Mouse (Mus musculus) kidney, adult 11 months (tissue): ENCODE measurements around the gene Itgb5.

ENCODE experiments used
- DNase-seq: peaks from one replicate; pipeline ENCODE4 v3.0.0; 2022

Gene Itgb5

DNA sequence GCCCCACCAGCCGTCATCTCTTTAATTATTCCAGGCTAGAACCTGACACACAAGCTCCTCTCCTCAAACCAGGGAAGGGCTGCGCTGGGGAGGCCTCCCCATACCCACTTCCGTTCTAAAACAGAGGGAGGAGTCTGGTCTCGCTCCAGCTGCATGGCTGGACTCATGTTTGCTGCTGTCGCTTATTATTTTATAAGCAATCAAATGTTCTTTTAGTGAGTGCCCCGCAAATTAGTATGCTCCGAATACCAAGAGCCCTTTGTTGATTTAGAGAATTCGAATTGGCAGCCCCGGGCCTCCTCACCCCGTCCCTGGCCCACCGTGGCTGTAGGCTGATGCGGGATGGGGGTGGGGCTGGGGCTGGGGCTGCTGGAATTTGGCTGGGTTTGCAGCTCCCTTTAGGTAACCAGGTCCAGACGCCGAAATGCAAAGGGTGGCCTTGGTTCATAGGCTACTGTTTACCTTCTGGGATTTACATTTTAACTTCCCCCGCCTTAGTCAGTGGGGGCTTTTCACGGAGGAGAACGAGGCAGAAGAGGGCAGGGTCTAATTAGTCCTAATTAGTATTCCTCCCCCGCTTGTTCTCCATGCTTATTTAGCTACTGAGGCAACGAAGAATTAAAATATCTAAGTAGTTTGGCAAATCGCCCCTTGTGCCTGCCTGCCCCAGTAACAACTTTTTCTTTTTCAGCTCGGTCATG lies 3.4 kb downstream of the Itgb5 start:
- DNase-seq: no peak

DNA sequence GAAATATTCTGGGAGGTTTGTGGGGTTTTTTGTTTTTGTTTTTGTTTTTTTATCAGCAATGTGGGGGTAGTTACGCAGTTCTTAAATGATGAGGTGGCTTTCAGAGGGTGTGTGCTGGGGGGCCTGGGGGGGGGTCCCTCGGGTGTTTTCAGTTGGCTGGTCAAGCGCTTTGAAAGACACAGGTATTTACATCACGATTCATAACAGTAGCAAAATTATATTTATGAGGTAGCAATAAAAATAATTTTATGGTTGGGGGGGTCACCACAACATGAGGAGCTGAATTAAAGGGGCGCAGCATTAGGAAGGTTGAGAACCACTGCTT lies 3.9 kb downstream of the Itgb5 start:
- no peak for DNase-seq

DNA sequence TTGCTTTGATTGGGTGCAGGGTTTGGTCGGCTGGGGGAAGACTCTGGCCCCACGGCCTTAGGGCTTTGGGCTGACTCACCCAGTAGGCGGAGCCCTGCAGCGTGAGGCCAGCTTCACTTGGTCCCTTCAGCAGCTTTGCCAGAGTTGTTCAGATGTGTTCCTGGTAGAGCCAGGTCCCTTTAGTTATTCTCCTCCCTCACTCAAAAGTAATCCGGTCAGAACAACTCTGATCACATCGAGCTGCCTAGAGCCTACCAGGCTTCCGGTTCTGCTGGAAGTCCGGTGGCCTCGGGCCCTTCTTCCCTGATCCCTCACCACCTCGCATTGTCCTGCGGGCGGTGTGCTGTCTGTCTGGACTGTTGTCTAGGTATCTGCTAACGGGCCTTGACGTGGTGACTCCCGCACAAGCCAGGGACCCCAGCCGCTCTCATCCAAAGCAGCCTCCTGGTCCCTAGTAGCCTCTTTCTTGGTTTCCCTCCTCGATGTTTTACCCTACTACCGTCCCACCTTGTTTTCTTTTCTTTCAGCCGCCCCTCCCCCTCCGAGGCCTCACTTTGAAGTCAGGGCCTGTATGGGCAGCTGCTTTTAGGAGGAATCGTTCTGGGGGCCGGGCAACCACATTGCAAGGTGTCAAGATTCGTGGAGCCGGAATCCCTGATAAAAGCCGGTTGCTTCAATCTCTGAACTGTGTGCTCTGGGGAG lies 4.5 kb downstream of the Itgb5 start:
- peak; percentile 56 for DNase-seq

DNA sequence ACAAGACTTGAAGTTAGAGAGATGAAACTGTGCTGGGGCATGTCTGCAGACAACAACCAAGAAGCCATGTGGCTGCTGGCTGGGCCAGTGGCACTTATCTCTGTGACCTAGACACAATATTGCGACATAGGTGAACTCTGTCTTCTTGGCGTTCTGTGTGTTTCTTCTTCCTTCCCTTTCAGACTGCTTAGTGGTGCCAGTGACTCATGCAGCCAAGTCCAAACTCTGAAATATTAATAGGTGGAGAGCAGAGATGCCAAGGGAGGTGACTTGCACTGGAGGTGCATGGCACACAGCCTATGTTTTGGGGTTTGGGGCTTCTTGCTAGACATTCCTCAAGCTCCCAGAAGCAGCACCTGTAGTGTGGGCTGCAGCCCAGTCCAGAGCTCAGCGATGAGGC lies 7.2 kb downstream of the Itgb5 start:
- peak; percentile 29 for DNase-seq

DNA sequence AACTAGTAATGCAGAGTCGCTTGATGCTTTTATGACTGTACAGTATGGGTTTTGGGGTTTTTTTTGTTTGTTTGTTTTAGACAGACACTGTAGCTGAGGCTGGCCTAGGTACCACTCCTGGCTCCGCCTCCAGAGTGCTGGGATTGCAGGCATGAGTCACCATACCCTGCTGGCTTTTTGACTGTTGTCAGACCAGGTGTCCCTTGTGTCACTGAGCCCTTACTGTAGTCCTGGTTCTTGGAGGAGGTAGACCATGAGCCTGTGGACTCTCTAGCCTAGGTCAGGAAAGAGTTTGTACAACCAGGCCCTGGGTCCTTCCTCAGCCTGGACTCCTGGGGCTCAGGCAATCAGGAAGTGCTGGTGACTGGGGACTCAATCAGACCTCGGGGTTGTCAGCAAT lies 7.7 kb downstream of the Itgb5 start:
- DNase-seq: no peak

DNA sequence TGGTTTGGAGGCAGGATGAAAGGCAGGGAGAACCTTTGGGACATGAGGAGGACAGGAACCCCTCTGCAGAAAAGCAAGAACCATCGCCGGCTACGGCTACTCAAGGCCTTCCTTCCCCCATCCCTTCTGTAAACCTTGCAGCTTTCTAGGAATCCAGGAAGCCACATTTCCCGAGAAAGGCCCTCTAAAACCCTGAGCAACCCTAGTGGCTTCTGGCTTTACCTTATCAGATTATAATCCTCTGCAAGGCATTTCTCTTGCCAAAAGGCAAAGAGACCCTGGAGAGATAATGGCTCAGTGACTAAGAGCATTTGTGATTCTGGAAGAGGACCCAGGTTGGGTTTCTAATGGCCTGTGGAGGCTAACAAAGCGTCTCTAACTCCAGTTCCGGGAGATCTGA lies 11.2 kb downstream of the Itgb5 start:
- no peak for DNase-seq

DNA sequence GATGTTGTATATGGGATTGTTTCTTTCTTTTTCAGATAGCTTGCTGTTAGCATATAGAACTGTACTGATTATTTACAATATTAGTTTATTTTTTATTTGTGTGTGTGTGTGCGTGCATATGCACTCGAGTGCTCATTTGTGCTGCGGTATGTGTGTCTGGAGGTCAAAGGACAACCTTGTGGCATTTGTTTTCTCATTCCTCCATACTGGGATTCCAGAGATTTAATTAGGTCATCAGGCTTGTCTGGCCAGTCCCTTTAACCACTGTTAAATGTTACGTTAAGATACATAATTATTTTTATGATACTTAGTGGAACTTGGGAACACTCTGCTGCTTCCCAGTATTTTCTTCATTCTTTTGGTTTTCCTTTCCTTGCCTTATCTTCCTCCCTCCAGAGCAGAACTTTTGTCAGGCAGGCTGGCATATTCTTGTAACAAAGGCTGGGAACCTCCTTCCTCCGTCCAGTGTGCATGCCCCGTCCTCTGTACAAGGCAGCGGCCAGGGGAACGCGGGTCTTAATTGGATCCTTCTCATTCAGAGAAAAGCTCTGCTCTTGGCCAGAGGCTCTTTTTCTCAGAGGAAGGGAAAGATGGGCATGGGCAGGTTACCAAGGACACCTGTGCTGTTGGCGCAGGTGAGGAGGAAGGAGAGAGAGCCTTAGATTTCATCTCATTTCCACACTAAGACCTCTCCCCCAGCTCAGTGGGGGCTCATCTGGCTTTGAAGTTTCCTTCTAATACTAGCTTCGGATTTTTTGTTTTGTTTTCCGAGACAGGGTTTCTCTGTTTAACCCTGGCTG lies 12.8 kb downstream of the Itgb5 start:
- no peak for DNase-seq

DNA sequence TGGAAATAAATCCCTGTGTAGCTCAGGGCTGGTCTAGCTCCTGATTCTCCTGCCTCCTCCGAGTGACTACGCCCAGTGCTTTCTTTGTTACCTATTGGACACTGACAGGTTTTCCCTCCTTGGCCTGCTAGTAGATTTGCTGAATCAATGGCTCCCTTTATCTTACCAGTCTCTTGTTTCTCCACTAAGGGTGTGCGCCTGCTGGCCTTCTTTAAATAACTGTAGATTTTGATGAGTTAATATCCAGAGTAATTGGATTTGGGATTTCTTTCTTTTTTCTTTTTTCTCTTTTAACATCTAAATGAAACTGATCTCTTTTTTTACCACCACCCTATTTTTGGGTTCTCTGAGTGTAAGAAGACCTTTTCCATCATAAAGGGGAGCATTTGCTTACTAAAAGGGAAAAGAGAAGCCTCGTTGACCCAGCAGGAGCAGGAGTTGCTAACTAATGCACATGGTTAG lies 14.7 kb downstream of the Itgb5 start:
- no peak for DNase-seq

DNA sequence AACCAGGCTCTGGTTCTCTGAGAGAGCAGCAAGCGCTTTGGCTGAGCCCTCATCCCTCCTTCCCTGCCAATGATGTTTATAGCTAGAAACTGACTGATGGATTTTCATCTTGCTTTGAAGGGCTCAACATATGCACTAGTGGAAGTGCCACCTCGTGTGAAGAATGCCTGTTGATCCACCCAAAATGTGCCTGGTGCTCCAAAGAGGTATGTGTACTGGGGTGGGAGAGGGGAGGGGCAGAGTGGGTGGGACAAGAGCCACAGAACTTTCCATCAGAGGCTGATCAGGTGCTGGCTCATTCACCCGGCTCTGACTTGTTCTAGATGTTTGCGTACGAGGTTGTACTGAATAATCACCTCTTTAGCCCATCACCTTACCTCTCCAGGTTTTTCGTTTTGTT lies 15.4 kb downstream of the Itgb5 start:
- DNase-seq: no peak

DNA sequence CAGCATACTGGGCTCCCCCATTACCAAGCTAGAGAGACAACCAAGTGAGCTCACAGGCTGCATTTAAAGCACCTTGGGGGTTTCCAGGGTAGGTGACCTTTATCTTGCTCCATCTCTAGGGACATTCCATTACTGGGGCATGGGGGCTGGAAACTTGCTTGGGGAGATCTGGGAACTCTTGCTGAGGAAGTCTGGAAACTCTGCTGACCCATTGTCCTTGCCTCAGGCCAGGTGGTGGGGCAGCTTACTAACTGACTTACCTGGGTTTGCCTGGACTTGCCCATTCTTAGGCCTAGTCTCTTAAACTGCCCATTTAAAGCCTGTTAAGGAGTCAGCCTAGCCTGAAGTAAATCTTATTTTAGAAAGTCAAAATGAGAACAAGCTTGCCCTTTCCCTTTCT lies 23.8 kb downstream of the Itgb5 start:
- peak; percentile 69 for DNase-seq

DNA sequence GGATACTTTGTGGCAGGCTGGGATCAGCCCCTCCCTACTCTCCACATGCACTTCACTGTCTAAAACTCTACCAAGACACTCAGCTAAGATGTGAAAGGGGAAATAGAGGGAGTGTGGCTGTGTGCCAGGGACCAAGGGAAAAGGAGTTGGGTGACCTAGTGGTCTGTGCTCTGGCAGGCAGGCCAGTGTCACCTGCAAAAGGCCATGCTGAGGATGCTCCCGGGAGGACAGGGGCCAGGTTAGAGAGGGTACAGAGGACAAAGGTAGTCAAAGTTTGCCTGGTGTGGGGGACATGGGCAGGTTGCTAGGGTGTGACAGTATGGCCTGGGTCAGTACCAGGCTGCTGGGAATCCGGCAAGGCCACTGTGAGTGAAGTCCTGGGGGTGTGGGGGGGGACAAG lies 29.3 kb downstream of the Itgb5 start:
- DNase-seq: no peak

DNA sequence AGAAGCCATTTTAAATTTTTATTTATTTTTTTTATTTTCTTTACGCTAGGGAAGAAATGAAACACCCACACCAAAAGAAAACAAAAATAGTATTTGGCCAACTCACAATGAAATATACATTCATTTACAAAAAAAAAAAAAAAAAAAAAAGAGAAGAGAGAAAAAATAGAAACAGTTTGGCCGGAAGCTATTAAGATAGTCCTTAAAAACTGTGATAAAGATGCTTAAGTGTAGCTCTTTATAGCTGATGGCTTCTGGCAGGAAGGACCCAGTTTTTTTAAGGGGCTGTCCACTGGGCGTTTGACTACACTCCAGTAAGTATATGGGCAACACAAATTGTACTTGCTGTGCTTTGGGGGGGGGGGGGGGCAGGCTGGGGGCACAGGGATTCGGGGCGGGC lies 29.9 kb downstream of the Itgb5 start:
- no peak for DNase-seq

DNA sequence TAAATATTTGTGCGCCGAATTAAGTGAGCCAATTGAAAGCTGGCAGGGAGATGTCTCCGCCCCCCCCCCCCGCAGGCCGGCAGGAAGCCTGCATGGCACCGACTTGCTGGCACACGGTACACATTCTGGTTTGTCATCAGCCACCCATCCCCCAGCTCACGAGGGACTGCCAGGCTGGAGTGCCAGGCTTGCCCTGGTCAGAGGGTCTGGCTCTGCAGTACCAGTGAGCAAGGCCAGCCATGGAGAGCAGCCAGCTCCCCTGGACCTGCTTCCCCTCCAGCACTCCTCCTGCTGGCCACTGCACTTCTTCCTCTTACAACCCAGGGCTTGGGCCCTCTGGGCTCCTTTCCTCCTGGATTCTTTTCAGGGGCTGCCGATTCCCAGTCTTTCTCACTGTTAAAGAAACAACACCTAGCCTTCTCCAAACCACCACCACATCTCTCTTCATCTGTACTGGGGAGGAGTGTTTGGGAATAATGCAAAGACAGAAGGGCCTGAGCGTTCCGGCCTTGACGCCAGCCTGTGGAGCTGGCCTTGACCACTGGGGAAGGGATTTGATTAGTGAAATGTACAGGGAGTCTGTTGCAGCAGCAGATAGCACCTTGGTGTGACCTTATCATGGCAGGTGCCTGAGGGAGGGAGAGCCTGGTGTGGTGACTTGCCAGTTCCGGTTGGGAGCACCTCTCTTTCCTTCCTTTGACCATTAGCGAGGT lies 30.7 kb downstream of the Itgb5 start:
- DNase-seq: peak; percentile 93

DNA sequence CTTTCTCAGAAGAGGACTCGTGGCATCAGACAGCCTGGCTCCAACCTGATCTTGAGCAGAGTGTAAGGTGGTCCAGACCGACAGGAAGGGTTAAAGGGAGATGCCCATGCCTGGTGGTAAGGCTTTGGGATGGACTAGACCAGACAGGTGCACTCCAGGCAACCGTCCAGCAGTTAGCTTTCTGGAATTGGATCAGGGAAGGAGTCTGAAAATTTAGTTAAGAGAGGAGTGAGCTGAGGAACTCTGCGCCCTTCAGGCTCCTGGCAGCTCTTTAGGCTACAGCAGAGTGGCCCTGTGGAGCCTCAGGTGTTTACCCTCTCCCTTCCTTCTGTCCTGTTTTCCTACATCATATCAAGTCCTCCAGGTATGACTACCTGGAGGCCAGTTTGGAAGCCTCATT lies 32.9 kb downstream of the Itgb5 start:
- DNase-seq: no peak

DNA sequence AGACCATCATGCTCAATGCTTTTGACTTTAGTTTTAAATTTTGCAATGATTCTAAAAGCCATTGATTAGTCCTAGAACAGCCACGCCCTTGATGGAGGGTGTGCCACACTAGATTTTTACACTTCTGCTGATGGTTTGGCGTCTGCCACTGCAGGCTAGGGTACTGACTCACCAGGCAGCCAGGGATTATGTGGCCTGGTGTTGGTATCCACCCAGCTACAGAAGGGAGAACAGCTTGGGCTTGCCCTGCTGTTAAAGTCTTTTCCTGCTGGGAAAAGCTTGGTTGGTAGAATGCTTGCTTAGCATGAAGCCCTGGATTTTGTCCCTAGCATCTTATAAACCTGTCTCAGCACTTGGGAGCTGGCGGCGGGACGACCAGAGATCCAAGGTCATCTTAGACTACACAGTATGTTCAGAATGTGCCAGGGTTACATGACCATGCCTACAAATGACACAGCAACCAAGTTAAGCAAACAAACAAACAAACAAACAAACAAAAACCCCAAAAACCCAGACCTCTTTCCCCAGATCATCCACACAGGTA lies 33.8 kb downstream of the Itgb5 start:
- peak; percentile 65 for DNase-seq

DNA sequence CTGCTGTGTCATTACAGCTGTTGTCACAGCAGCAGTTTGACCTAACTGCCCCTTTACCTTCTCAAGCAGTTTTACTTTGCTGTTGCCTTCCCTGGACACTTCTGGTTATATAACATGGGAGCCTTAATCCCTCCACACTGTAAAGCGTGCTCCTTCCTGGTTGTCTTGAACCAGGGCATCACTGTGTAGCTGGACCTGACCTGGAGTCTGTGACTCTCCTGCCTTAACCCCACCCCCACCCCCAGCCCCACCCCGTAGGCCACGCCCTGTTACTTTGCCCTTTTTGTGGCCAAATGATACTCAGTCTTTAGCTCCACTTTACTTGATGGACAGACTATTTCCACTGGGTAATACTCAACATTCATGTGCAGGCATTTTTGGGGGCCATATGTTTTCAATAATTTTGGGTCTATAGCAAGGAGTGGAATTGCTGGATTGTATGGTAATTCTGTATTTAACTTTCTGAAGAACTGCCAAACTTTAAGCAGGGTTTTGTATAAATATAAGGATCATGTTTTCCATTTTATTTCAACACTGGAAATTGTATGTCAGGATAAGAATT lies 40.8 kb downstream of the Itgb5 start:
- DNase-seq: no peak

DNA sequence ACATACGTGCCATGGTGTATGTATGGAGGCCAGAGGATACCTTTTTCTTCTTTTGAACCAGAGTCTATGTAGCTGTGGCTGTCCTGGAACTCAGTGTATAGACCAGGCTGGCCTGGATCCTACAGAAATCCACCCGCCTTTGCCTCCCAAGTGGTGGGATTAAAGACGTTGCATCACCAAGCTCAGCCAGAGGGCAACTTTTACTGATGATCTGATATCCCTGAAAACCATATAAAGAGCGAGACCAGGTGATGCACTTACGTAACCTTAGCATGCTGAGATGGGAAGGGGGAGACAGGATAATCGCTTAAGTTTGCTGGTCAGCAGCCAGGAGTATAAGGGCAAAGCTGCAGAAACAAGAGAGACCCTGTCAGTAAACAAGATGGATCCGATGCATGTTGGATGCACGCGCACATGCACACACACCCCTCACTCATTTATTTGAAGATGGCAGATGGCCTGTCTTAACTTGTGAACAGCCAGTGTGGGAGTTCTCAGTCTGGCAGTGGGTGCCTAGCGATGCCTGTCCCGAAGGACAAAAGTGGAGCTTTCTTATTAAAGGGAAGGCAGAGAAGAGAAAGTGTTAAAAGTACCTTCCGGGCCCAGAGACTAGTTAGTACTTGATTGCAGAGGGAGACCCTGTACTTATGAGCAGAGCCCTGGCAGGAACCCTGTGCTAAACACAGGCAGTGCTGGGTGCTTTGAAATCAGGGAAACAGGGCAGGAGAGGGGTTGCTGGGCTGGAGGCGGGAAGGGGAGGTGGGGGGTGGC lies 41.7 kb downstream of the Itgb5 start:
- no peak for DNase-seq

DNA sequence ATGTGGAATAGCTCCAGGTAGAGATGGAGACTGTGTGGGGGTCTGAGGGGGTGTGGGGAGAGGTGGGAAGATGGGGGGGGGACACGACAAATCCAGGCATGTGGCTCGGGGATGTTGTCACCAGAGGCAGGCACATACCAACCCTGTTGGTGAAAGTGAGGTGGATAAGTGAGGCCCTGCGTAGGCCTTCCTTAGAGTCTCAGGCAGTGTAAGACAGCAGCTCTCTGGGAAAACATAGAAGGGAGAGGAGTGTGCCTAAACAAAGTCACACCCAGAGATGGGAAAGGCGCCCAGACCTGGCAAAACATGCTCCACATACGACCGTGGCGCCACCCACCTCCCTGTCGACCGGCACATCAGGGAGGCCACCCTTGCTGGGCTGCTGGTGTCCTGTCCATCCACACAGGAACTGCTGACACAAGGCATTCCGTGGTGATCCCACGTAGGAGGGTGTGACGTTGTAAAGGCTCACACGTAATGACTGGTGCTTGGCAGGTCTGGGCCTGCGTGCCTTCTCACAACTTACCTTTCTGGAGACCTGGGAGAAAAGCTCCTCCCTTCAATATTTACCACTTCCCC lies 42.5 kb downstream of the Itgb5 start:
- DNase-seq: no peak

DNA sequence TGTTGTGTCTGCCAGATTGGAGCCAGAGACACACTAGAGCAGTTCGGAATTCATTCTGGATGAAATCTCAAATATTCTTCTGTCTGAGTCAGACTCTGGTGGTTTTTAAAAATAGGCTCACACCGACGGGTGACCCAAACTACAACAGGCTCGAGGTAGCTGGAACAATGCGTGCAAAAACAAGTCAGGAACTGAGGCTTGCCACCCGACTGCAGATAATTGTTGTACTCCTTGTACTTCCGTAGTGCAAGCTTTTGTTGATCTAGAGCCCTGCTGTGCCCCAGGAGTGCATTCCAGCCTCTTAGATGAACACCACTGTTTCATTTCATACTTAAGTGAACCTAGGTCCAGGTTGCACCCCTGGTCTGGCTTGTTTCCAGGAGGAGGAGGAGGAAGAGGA lies 43.8 kb downstream of the Itgb5 start:
- no peak for DNase-seq

DNA sequence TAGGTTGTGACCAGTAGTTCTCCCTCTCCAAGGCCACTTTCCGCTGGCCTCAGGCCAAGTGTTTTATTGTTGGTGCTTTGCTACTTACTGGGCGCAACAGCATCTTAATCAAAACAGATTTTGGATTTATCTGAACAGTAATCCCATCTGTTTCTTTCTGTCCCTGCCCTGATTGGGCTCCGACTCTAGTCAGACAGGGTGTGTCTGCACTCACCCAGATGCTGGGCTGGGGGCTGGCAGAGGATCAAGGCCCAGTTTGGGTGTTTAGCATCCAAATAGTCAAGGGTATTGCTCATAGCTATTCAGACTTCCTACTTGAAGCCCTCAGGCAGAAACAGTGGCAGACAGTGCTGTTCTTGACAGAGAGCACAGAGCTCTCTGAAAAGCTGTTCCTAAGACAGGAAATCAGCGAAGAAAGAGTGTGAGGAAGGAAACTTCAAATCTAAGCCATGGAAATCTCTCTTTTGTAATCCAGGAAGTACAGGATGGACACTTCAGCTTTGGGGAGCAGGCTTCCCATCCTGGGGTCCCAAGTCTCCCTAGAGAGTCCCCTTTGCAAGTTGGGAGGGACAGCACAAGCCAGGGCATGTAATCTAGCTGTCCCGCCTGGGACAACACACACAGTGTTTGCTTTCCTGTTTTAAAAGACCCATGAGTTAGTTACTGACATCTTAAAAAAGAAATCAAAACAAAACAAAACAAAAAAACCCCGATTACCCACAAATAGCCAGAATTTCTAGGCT lies 48.7 kb downstream of the Itgb5 start:
- no peak for DNase-seq

DNA sequence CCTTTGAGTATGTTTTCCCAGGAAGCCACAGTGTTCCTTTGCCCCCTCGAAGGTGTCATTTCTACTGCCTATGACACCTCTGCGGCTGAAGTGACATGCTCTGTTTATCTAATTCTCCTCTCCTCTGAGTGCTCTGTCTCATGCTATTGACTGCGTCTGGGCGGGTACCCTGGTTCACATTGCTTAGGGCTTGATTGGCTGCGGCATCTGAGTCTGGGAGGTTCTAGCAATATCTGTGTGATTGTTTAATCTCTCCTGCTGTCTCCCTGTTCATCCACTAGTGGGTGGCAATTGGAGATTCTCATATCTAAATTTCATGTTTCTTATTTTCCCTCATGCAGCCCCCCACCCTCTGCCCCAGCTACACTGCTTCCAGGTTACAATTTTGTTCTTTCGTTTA lies 49.6 kb downstream of the Itgb5 start:
- DNase-seq: no peak
